Mouse (Mus musculus): Measurements from ENCODE around the gene Tomm20. TPM values are rescaled to one million over a fixed set of nuclear protein-coding genes. Genes with fewer than 3 reads are reported as not detected.

Tomm20 gene
- total and polyA plus RNA-seq, 2 experiments, result 22.6 to 233 TPM

DNA sequence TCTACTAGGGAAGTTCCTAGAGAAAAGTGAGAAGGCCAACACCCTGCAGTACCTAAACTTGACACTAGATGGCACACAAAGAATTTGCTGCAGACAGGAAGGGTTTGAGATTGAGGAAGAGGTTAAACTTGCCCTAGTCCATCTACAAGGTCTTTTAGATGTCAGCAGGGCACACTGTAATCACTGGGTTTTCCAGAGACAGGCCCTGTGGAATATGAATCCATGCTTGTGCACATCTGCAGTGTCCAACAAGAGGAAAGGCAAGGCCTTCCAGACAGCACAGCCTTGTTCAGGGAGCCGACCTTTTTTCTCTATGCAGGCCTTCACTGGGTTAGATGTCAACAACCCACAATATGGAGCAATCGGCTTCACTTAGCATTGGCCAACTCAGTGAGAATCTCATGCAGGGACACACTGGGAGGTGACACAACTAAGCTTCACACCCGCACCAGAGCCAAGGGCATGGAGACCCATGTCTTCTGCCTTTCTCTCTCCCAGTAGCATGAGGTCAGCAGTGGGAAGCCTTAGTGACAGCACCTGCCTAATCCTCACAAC is 16.0 kb downstream of the Tomm20 start:
- TF ChIP-seq POLR2A (IDR thresholded peaks at IDR 0.05; ENCODE audit: extremely low read depth, insufficient read depth, low read length) (no peak), CTCF (IDR thresholded peaks at IDR 0.05; ENCODE audit: low read depth, low read length) (0 out of 2 replicates have a peak, but pooled peaks have one; percentile 17)
- Histone ChIP-seq H3K27ac (replicated peaks; ENCODE audit: insufficient read depth, low read depth, low read length) (no peak overlapping the region), H3K27me3 (ENCODE audit: control insufficient read depth, insufficient read depth, low read length) (no peaks in the 10 kb centered on the region), H3K4me3 (ENCODE audit: insufficient read depth, low read depth, low read length) (no peak overlapping the region), H3K79me2 (ENCODE audit: control insufficient read depth, insufficient read depth, low read length) (no peaks in the 10 kb centered on the region), H3K9ac (ENCODE audit: low read depth, low read length) (no peak overlapping the region), H3K36me3 (ENCODE audit: control insufficient read depth, insufficient read depth, low read length) (peaks cover 17% of the 10 kb centered on the region; the same call in 1 of the 2 replicates), H3K4me1 (ENCODE audit: control insufficient read depth, insufficient read depth, low read length) (peaks cover 10% of the 10 kb centered on the region)
- WGBS, result 17% methylated on average over 3 of the region's 3 CpGs
- DNase-seq (ENCODE audit: extremely low read depth, low read depth, low spot score), result peak; percentile 76

DNA sequence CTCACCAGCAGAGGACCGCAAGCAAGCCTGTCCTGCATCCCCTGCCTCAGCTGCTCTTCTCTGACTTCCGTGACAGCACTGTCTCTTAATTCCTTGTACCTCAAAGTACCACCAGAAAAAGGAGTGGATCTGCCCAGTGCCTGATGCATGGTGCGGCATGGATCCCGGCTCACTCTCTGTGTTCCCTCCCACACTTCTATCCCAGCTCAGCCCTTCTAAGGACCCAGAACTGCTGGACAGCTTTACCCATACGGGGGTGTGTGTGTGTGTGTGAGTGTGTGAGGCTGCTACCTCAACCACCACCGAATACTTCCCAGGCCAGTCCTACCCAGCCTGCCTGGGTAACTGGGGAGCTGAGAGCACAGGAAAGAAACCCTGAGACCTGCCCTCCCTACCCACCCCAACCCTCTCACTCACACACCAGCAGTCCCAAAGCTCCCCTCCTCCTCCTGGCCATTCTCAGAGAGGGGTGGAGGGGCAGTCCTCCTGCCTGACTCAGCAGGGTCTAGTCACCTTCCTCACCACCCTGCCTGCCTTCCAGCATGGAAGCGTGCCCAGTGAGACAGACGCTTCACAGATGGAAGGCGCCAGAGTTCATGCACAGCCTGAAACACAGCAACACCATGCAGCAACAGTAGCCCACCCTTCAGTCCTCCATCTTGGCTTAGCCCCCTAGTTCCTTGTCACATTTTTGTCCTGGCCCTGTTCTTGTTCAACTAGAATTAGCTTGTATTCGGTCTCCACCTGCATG is 16.7 kb downstream of the Tomm20 start:
- 78% methylated on average over 10 of the region's 10 CpGs for WGBS
- no peak overlapping the region for H3K27ac ChIP-seq (replicated peaks; ENCODE audit: insufficient read depth, low read depth, low read length)
- peaks cover 10% of the 10 kb centered on the region for H3K4me1 ChIP-seq (ENCODE audit: control insufficient read depth, insufficient read depth, low read length)
- TF ChIP-seq CTCF (IDR thresholded peaks at IDR 0.05; ENCODE audit: low read depth, low read length) (no peak), POLR2A (IDR thresholded peaks at IDR 0.05; ENCODE audit: extremely low read depth, insufficient read depth, low read length) (no peak)
- no peak overlapping the region for H3K9ac ChIP-seq (ENCODE audit: low read depth, low read length)
- peaks cover 13% of the 10 kb centered on the region; the same call in 1 of the 2 replicates for H3K36me3 ChIP-seq (ENCODE audit: control insufficient read depth, insufficient read depth, low read length)
- H3K79me2 ChIP-seq (ENCODE audit: control insufficient read depth, insufficient read depth, low read length), result no peaks in the 10 kb centered on the region
- H3K27me3 ChIP-seq (ENCODE audit: control insufficient read depth, insufficient read depth, low read length), result no peaks in the 10 kb centered on the region
- no peak overlapping the region for H3K4me3 ChIP-seq (ENCODE audit: insufficient read depth, low read depth, low read length)
- no peak for DNase-seq (ENCODE audit: extremely low read depth, low read depth, low spot score)

DNA sequence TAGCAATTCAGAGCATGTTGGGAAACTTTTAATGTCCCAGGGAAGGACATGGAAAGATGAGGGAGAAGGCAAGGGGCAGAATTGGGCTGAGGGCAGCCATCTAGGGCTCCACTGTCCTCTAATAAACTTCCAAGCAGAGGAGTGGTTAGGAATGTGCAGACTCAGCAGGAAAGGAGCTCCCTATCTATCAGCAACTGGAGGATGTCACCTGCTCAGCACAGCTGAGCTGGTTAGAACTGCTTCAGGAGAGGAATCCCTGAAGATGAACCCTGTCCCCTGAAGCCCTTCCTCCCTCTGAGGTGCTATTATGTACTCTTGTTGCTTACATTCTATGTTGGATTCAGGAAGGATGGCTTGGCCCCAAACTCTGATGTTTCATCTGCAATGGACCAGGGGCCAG is 17.6 kb downstream of the Tomm20 start:
- peaks cover 9% of the 10 kb centered on the region; the same call in 1 of the 2 replicates for H3K36me3 ChIP-seq (ENCODE audit: control insufficient read depth, insufficient read depth, low read length)
- no peak overlapping the region for H3K9ac ChIP-seq (ENCODE audit: low read depth, low read length)
- peaks cover 8% of the 10 kb centered on the region for H3K4me1 ChIP-seq (ENCODE audit: control insufficient read depth, insufficient read depth, low read length)
- no peaks in the 10 kb centered on the region for H3K79me2 ChIP-seq (ENCODE audit: control insufficient read depth, insufficient read depth, low read length)
- H3K4me3 ChIP-seq (ENCODE audit: insufficient read depth, low read depth, low read length), result no peak overlapping the region
- TF ChIP-seq CTCF (IDR thresholded peaks at IDR 0.05; ENCODE audit: low read depth, low read length) (no peak), POLR2A (IDR thresholded peaks at IDR 0.05; ENCODE audit: extremely low read depth, insufficient read depth, low read length) (no peak)
- DNase-seq (ENCODE audit: extremely low read depth, low read depth, low spot score), result no peak
- no peak overlapping the region for H3K27ac ChIP-seq (replicated peaks; ENCODE audit: insufficient read depth, low read depth, low read length)
- H3K27me3 ChIP-seq (ENCODE audit: control insufficient read depth, insufficient read depth, low read length), result no peaks in the 10 kb centered on the region

DNA sequence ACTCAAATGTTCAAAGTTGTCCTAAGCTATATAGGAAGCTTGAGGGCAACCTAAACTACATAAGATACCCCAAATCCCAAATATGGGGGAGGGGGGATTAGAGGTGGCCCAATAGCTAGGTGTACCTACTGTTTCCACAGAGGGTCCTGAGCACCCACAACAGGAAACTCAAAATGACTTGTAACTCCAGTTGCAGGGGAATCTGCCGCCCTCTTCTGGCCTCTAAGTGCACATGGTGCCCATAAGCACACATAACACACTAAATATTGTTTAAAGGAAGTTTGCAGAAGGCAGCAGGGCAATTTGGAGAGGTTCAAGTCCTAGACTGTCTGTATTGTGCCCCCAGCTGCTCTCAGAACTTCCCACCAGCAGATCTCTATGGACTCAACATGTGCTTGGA is 18.6 kb downstream of the Tomm20 start:
- 79% methylated on average over 1 of the region's 1 CpGs for WGBS
- TF ChIP-seq POLR2A (IDR thresholded peaks at IDR 0.05; ENCODE audit: extremely low read depth, insufficient read depth, low read length) (no peak), CTCF (IDR thresholded peaks at IDR 0.05; ENCODE audit: low read depth, low read length) (peak; percentile 35; the same call in 1 of the 2 replicates)
- no peak for DNase-seq (ENCODE audit: extremely low read depth, low read depth, low spot score)

DNA sequence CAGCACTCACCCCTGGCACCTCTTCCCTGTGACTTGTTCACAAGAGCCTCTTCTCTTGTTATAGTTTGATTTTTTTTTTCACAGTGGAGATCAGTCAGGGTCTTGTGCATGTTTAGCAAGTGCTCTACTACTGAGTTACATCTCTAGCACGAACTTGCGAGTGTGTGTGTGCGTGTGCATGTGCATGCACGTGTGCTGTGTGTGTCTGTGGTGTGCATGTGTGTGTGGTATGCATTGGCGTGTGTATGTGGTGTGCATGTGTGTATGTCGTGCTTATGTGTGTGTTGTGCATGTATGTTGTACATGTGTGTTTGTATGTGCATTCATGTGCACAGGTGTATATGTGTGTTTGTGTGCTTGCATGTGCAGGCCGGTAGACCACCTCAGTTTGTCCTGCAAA is 22.7 kb downstream of the Tomm20 start:
- H3K27ac ChIP-seq (replicated peaks; ENCODE audit: insufficient read depth, low read depth, low read length), result no peak overlapping the region
- H3K79me2 ChIP-seq (ENCODE audit: control insufficient read depth, insufficient read depth, low read length), result no peaks in the 10 kb centered on the region
- no peak overlapping the region for H3K9ac ChIP-seq (ENCODE audit: low read depth, low read length)
- TF ChIP-seq POLR2A (IDR thresholded peaks at IDR 0.05; ENCODE audit: extremely low read depth, insufficient read depth, low read length), result no peak
- no peak for TF ChIP-seq CTCF (IDR thresholded peaks at IDR 0.05; ENCODE audit: low read depth, low read length)
- no peaks in the 10 kb centered on the region for H3K36me3 ChIP-seq (ENCODE audit: control insufficient read depth, insufficient read depth, low read length)
- peaks cover 4% of the 10 kb centered on the region for H3K4me1 ChIP-seq (ENCODE audit: control insufficient read depth, insufficient read depth, low read length)
- no peak overlapping the region for H3K4me3 ChIP-seq (ENCODE audit: insufficient read depth, low read depth, low read length)
- WGBS, result 96% methylated on average over 7 of the region's 7 CpGs
- DNase-seq (ENCODE audit: extremely low read depth, low read depth, low spot score), result no peak
- H3K27me3 ChIP-seq (ENCODE audit: control insufficient read depth, insufficient read depth, low read length), result no peaks in the 10 kb centered on the region

More for the DNA sequence above, 18.6 kb downstream of the Tomm20 start:
- Histone ChIP-seq H3K4me1 (ENCODE audit: control insufficient read depth, insufficient read depth, low read length) (peaks cover 2% of the 10 kb centered on the region), H3K27me3 (ENCODE audit: control insufficient read depth, insufficient read depth, low read length) (no peaks in the 10 kb centered on the region), H3K36me3 (ENCODE audit: control insufficient read depth, insufficient read depth, low read length) (peaks cover 6% of the 10 kb centered on the region; the same call in 1 of the 2 replicates), H3K9ac (ENCODE audit: low read depth, low read length) (no peak overlapping the region), H3K27ac (replicated peaks; ENCODE audit: insufficient read depth, low read depth, low read length) (no peak overlapping the region), H3K4me3 (ENCODE audit: insufficient read depth, low read depth, low read length) (no peak overlapping the region), H3K79me2 (ENCODE audit: control insufficient read depth, insufficient read depth, low read length) (no peaks in the 10 kb centered on the region)

DNA sequence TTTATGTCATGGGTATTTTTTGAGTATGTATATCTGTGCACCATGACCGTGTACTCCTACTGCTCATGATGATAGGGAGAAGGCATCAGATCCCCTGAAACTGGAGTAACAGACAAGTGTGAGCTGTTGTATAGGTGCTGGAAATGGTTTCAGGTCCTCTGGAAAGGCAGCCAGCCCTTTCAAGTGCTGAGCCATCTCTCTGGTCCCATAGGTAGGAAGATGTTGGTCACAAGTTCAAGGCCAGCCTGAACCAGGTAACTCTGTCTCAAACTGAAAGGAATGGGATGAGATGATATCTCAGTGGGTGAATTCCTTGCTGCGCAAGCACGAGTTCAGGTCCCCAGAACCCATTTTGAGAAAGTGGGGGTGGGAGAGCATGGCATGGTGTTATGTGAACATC is 24.2 kb downstream of the Tomm20 start:
- TF ChIP-seq POLR2A (IDR thresholded peaks at IDR 0.05; ENCODE audit: extremely low read depth, insufficient read depth, low read length) (no peak), CTCF (IDR thresholded peaks at IDR 0.05; ENCODE audit: low read depth, low read length) (no peak)
- Histone ChIP-seq H3K9ac (ENCODE audit: low read depth, low read length) (no peak overlapping the region), H3K79me2 (ENCODE audit: control insufficient read depth, insufficient read depth, low read length) (no peaks in the 10 kb centered on the region), H3K4me3 (ENCODE audit: insufficient read depth, low read depth, low read length) (no peak overlapping the region), H3K27ac (replicated peaks; ENCODE audit: insufficient read depth, low read depth, low read length) (no peak overlapping the region), H3K27me3 (ENCODE audit: control insufficient read depth, insufficient read depth, low read length) (no peaks in the 10 kb centered on the region), H3K4me1 (ENCODE audit: control insufficient read depth, insufficient read depth, low read length) (peaks cover 7% of the 10 kb centered on the region), H3K36me3 (ENCODE audit: control insufficient read depth, insufficient read depth, low read length) (no peaks in the 10 kb centered on the region)
- no peak for DNase-seq (ENCODE audit: extremely low read depth, low read depth, low spot score)
- WGBS, result 86% methylated on average over 3 of the region's 3 CpGs
